12 mouse cellular contexts compared by ENCODE assay signal in genomic region chr5:23551687-23552086, GRCm38 (mm10).
DNase-seq lines count a peak whose midpoint lies in the region; ATAC-seq and TF ChIP-seq lines count a peak whose summit lies in the region.
"Had no signal": no experiment of that assay in that cellular context is flagged by ENCODE, and none has a peak within 500 bp of the region (broad histone marks: within the 10 kb centered on the region; RNA-seq: fewer than 3 reads in every experiment).

No protein-coding gene starts in this region.

- H3K9ac ChIP-seq in kidney, embryonic 14.5 days (ENCODE audit: low read depth, low read length), result no peak overlapping the region
- H3K9ac ChIP-seq: neural tube, embryonic 12.5 days had no signal

- WGBS in kidney, embryonic 14.5 days, result 88% methylated on average over 5 of the region's 5 CpGs
- WGBS in thymus, adult 2 months, result 89% methylated on average over 5 of the region's 5 CpGs

- no peak for TF ChIP-seq CTCF in thymus, adult 2 months (IDR thresholded peaks at IDR 0.05; ENCODE audit: borderline replicate concordance, control insufficient read depth, extremely low read depth, insufficient read depth, low read length, poor library complexity)

- no peak overlapping the region for H3K4me2 ChIP-seq in kidney, embryonic 14.5 days (replicated peaks; ENCODE audit: low read depth, low read length)
- H3K4me2 ChIP-seq: neural tube, embryonic 12.5 days had no signal

- H3K27me3 ChIP-seq in kidney, embryonic 14.5 days (ENCODE audit: control insufficient read depth, insufficient read depth, low read length), result no peaks in the 10 kb centered on the region
- no peaks in the 10 kb centered on the region for H3K27me3 ChIP-seq in thymus, adult 2 months (ENCODE audit: control insufficient read depth, insufficient read depth, low read length)
- H3K27me3 ChIP-seq: neural tube, embryonic 12.5 days had no signal

- no peaks in the 10 kb centered on the region for H3K9me3 ChIP-seq in kidney, embryonic 14.5 days (ENCODE audit: control insufficient read depth, low read length)
- H3K9me3 ChIP-seq: neural tube, embryonic 12.5 days had no signal

- no peak for ATAC-seq in kidney, embryonic 14.5 days (ENCODE audit: low FRiP score, low TSS enrichment)
- ATAC-seq: intestine, postnatal 0 days had no signal

- no peak overlapping the region for H3K27ac ChIP-seq in kidney, embryonic 14.5 days (ENCODE audit: low read depth, low read length)
- no peak overlapping the region for H3K27ac ChIP-seq in thymus, adult 2 months (ENCODE audit: control insufficient read depth, insufficient read depth, low read length)
- H3K27ac ChIP-seq: neural tube, embryonic 12.5 days had no signal

- no peak for TF ChIP-seq POLR2A in thymus, adult 2 months (IDR thresholded peaks at IDR 0.05; ENCODE audit: control insufficient read depth, extremely low read depth, insufficient read depth, low read length, poor library complexity)

- H3K4me3 ChIP-seq in kidney, embryonic 14.5 days (ENCODE audit: low read length), result no peak overlapping the region
- no peak overlapping the region for H3K4me3 ChIP-seq in thymus, adult 2 months (ENCODE audit: control insufficient read depth, insufficient read depth, low read length)
- H3K4me3 ChIP-seq: neural tube, embryonic 12.5 days had no signal

- no peaks in the 10 kb centered on the region; the same call in 1 of the 2 replicates for H3K36me3 ChIP-seq in kidney, embryonic 14.5 days (ENCODE audit: control insufficient read depth, insufficient read depth, low read length)
- H3K36me3 ChIP-seq in thymus, adult 2 months (ENCODE audit: control insufficient read depth, insufficient read depth, low read length), result 0 out of 2 replicates have a peak, but pooled peaks cover 5% of the 10 kb centered on the region

- peak; percentile 20 for DNase-seq in left cerebral cortex, postnatal 4 days
- DNase-seq in left cerebral cortex, adult 9 months (ENCODE audit: low spot score in 2 of 2), result no peak
- DNase-seq in gastrocnemius, postnatal 25 days, result peak; percentile 12
- DNase-seq in heart, postnatal 4 days, result peak; percentile 72
- peak; percentile 18 for DNase-seq in skeletal muscle tissue, adult 2 months (ENCODE audit: low read depth, low spot score)
- no peak for DNase-seq in thymus, adult 2 months
- DNase-seq: adrenal gland, postnatal 25 days; cerebellum, adult 18-20 months; right cerebral cortex, postnatal 14 days had no signal

- H3K4me1 ChIP-seq in kidney, embryonic 14.5 days (ENCODE audit: control insufficient read depth, insufficient read depth, low read length), result no peaks in the 10 kb centered on the region
- no peaks in the 10 kb centered on the region for H3K4me1 ChIP-seq in thymus, adult 2 months (replicated peaks; ENCODE audit: control insufficient read depth, insufficient read depth, low read length)
- H3K4me1 ChIP-seq: neural tube, embryonic 12.5 days had no signal

- intact Hi-C loops in left cerebral cortex, postnatal 4 days (cut with DNase I), result no loop called here

Comparison
In these comparisons a context has a peak if more than half of its experiments do, and no peak if none do; other contexts are left out.
1. DNase-seq: peak in left cerebral cortex, postnatal 4 days (single experiment), gastrocnemius, postnatal 25 days (single experiment), heart, postnatal 4 days (single experiment) and skeletal muscle tissue, adult 2 months (single experiment); none in left cerebral cortex, adult 9 months (0 of 2) and thymus, adult 2 months (single experiment).